Mouse (Mus musculus) lung, adult 2 months (tissue): ENCODE measurements around the gene Gm8653. TPM values are rescaled to one million over a fixed set of nuclear protein-coding genes. Genes with fewer than 3 reads are reported as not detected.
"Not testable (repeated sequence)": the region's sequence is repeated elsewhere in the genome, so short reads cannot be mapped to it uniquely, and the experiment has no call there.

Experiments used
- DNase-seq: peaks from one replicate; pipeline ENCODE4 v3.0.0; 2022
- H3K4me1 ChIP-seq: fragments of 200-500 bp; 2 replicates; pipeline ENCODE4 v1.6.1; 2011; ENCODE audit warnings: low read length; ENCODE audit not compliant: control insufficient read depth, insufficient read depth
- H3K4me3 ChIP-seq: fragments of 200-500 bp; replicated peaks from 2 replicates; pipeline ENCODE3; 2011; ENCODE audit warnings: low read depth, mild to moderate bottlenecking, control low read depth, low read length; ENCODE audit errors: extremely low read depth
- WGBS: fragments of 180-500 bp; shearing (Covaris S2); methylation state at CpG from one replicate; pipeline ENCODE4 v1.1.7; 2018; 5-methylcytosine and 5-hydroxymethylcytosine counted together
- polyA plus RNA-seq: library from polyadenylated mRNA; depleted of rRNA; stranded (reverse); fragments of >200 nt; gene quantifications from 2 replicates; pipeline ENCODE4 v1.2.3, GENCODE M21; 2012; rRNA removed

The Gm8653 gene
- polyA plus RNA-seq = not detected in 2 replicates

GRCm38 (mm10) chr7:22201164-22201563 lies at the start of gene Gm8653:
TSS of gene Gm8653 (minus strand) at chr7:22201264.
- no CpG with 5 or more reads among the region's 2 CpGs for WGBS
- DNase-seq, H3K4me1 ChIP-seq, H3K4me3 ChIP-seq: not testable (repeated sequence)

- 12% methylated on average over 2 of the region's 2 CpGs for WGBS
- not testable (repeated sequence) for H3K4me3 ChIP-seq, H3K4me1 ChIP-seq, DNase-seq
Measured at GRCm38 (mm10) chr7:22229384-22229783, 28.3 kb upstream of the Gm8653 start, which contains the start of gene Gm8453. TSS of gene Gm8453 (minus strand) at chr7:22229484.

GRCm38 (mm10) chr7:22189077-22189476 lies 12.0 kb downstream of the Gm8653 start, which contains the start of gene Vmn1r143:
TSS of gene Vmn1r143 (plus strand) at chr7:22189377.
- DNase-seq, H3K4me1 ChIP-seq, H3K4me3 ChIP-seq: not testable (repeated sequence)
- no CpG with 5 or more reads among the region's 3 CpGs for WGBS

- DNase-seq, H3K4me3 ChIP-seq, H3K4me1 ChIP-seq: not testable (repeated sequence)
- WGBS = no CpG with 5 or more reads among the region's 3 CpGs
Measured at GRCm38 (mm10) chr7:22163935-22164334, 37.1 kb downstream of the Gm8653 start, which contains the start of gene Vmn1r142. TSS of gene Vmn1r142 (minus strand) at chr7:22164035.

Other genes with a start within 250 kb of the Gm8653 start
- not detected in 2 replicates for gene Vmn1r137, start 206.7 kb downstream of the Gm8653 start, polyA plus RNA-seq
- not detected in 2 replicates for gene Vmn1r138, start 172.4 kb downstream of the Gm8653 start, polyA plus RNA-seq
- gene Gm6176, start 145.0 kb downstream of the Gm8653 start, polyA plus RNA-seq = not detected in 2 replicates
- not detected in 2 replicates for gene Vmn1r139, start 132.2 kb downstream of the Gm8653 start, polyA plus RNA-seq
- not detected in 2 replicates for gene Gm16451, start 83.0 kb downstream of the Gm8653 start, polyA plus RNA-seq
- gene Gm10666, start 66.5 kb downstream of the Gm8653 start, polyA plus RNA-seq = not detected in 2 replicates
- gene Vmn1r142, start 37.2 kb downstream of the Gm8653 start, polyA plus RNA-seq = not detected in 2 replicates
- gene Vmn1r143, start 11.9 kb downstream of the Gm8653 start, polyA plus RNA-seq = not detected in 2 replicates
- gene Gm8453, start 28.2 kb upstream of the Gm8653 start, polyA plus RNA-seq = not detected in 2 replicates
- not detected in 2 replicates for gene Gm4187, start 128.5 kb upstream of the Gm8653 start, polyA plus RNA-seq
- gene Gm8660, start 169.8 kb upstream of the Gm8653 start, polyA plus RNA-seq = not detected in 2 replicates
- not detected in 2 replicates for gene Vmn1r148, start 212.3 kb upstream of the Gm8653 start, polyA plus RNA-seq
- gene Vmn1r149, start 237.0 kb upstream of the Gm8653 start, polyA plus RNA-seq = not detected in 2 replicates